Mouse (Mus musculus) forebrain, embryonic 10.5 days (tissue): Measurements from ENCODE around the gene Klk4. TPM values are rescaled to one million over a fixed set of nuclear protein-coding genes. Genes with fewer than 3 reads are reported as not detected.
A peak's percentile ranks its signal among the peaks of the same experiment; 100 is the strongest.

Experiments used
- DNase-seq: peaks from one replicate; pipeline ENCODE4 v3.0.0-alpha.2; 2017; ENCODE audit warnings: low spot score; ENCODE audit errors: extremely low spot score
- H3K27ac ChIP-seq: fragments of 300-500 bp; sonication (generic); 2 replicates; pipeline ENCODE4 v1.5.1; 2016; ENCODE audit warnings: mild to moderate bottlenecking
- H3K27me3 ChIP-seq: fragments of 300-500 bp; sonication (generic); 2 replicates; pipeline ENCODE4 v1.6.1; 2016; ENCODE audit warnings: mild to moderate bottlenecking; ENCODE audit not compliant: poor library complexity, severe bottlenecking
- H3K36me3 ChIP-seq: fragments of 300-500 bp; sonication (generic); replicated peaks from 2 replicates; pipeline ENCODE4 v1.6.1; 2016; ENCODE audit warnings: mild to moderate bottlenecking, moderate library complexity
- H3K4me1 ChIP-seq: fragments of 300-500 bp; sonication (generic); 2 replicates; pipeline ENCODE4 v1.6.1; 2016
- H3K4me3 ChIP-seq: fragments of 300-500 bp; sonication (generic); 2 replicates; pipeline ENCODE4 v1.5.1; 2016; ENCODE audit warnings: mild to moderate bottlenecking, moderate library complexity
- H3K9me3 ChIP-seq: fragments of 300-500 bp; sonication (generic); 2 replicates; pipeline ENCODE4 v1.6.1; 2016; ENCODE audit warnings: mild to moderate bottlenecking, moderate library complexity
- WGBS: fragments of 180-500 bp; shearing (Covaris S2); methylation state at CpG from one replicate; pipeline ENCODE4 v1.1.7; 2016; 5-methylcytosine and 5-hydroxymethylcytosine counted together
- polyA plus RNA-seq: library from polyadenylated mRNA; unstranded; fragments of >200 nt; fragmentation: Nextera tagmentation; extraction: Ambion mirVana; gene quantifications from 2 replicates; pipeline ENCODE4 v1.2.1, GENCODE M21; 2016

The Klk4 gene
- not detected in 2 replicates for polyA plus RNA-seq

GRCm38 (mm10) chr7:43880912-43881311, at the start of gene Klk4:
Gene Klk4 (plus strand): TSS chr7:43881160.
- Histone ChIP-seq H3K9me3 (no peaks in the 10 kb centered on the region), H3K36me3 (no peaks in the 10 kb centered on the region), H3K27ac (no peak within 1 kb of the TSS), H3K4me1 (peaks cover 22% of the 10 kb centered on the region), H3K4me3 (no peak within 1 kb of the TSS), H3K27me3 (peaks cover 24% of the 10 kb centered on the region)
- DNase-seq, result no peak
- 6% methylated on average over 2 of the region's 3 CpGs for WGBS

GRCm38 (mm10) chr7:43841701-43842100, 39.3 kb upstream of the Klk4 start, which contains the start of gene Klk5:
Gene Klk5 (plus strand): TSS chr7:43841971.
- Histone ChIP-seq H3K4me1 (no peaks in the 10 kb centered on the region), H3K27me3 (no peaks in the 10 kb centered on the region), H3K27ac (no peak within 1 kb of the TSS), H3K4me3 (no peak within 1 kb of the TSS), H3K36me3 (no peaks in the 10 kb centered on the region), H3K9me3 (peaks cover 5% of the 10 kb centered on the region; the same call in 1 of the 2 replicates)
- WGBS, result 56% methylated on average over 3 of the region's 3 CpGs
- no peak for DNase-seq

- H3K27ac ChIP-seq, result no peak overlapping the region
- no peaks in the 10 kb centered on the region for H3K36me3 ChIP-seq
- H3K4me3 ChIP-seq, result no peak overlapping the region
- H3K27me3 ChIP-seq, result no peaks in the 10 kb centered on the region
- H3K9me3 ChIP-seq, result peaks cover 5% of the 10 kb centered on the region; the same call in 1 of the 2 replicates
- WGBS, result 88% methylated on average over 4 of the region's 4 CpGs
- no peak for DNase-seq
- no peaks in the 10 kb centered on the region for H3K4me1 ChIP-seq
Measured at GRCm38 (mm10) chr7:43843801-43844200, 37.2 kb upstream of the Klk4 start.

- Histone ChIP-seq H3K27me3 (no peaks in the 10 kb centered on the region), H3K9me3 (no peaks in the 10 kb centered on the region), H3K27ac (no peak overlapping the region), H3K4me3 (no peak overlapping the region), H3K4me1 (no peaks in the 10 kb centered on the region), H3K36me3 (no peaks in the 10 kb centered on the region)
- no peak for DNase-seq
- WGBS, result 86% methylated on average over 6 of the region's 6 CpGs
Measured at GRCm38 (mm10) chr7:43851616-43852015, 29.3 kb upstream of the Klk4 start.

- Histone ChIP-seq H3K9me3 (0 out of 2 replicates have a peak, but pooled peaks cover under 1% of the 10 kb centered on the region), H3K4me3 (no peak overlapping the region), H3K36me3 (no peaks in the 10 kb centered on the region), H3K4me1 (no peaks in the 10 kb centered on the region), H3K27me3 (no peaks in the 10 kb centered on the region), H3K27ac (no peak overlapping the region)
- WGBS, result 79% methylated on average over 9 of the region's 9 CpGs
- no peak for DNase-seq
Measured at GRCm38 (mm10) chr7:43854642-43855380, 26.1 kb upstream of the Klk4 start.

- Histone ChIP-seq H3K4me3 (no peak overlapping the region), H3K4me1 (peaks cover 5% of the 10 kb centered on the region), H3K27ac (no peak overlapping the region), H3K36me3 (no peaks in the 10 kb centered on the region), H3K27me3 (no peaks in the 10 kb centered on the region), H3K9me3 (0 out of 2 replicates have a peak, but pooled peaks cover 3% of the 10 kb centered on the region)
- 79% methylated on average over 3 of the region's 3 CpGs for WGBS
- no peak for DNase-seq
Measured at GRCm38 (mm10) chr7:43855709-43856108, 25.3 kb upstream of the Klk4 start.

- WGBS, result 84% methylated on average over 7 of the region's 7 CpGs
- H3K27ac ChIP-seq, result no peak overlapping the region
- H3K36me3 ChIP-seq, result no peaks in the 10 kb centered on the region
- H3K4me1 ChIP-seq, result peaks cover 9% of the 10 kb centered on the region
- peak; percentile 2 for DNase-seq
- H3K9me3 ChIP-seq, result 0 out of 2 replicates have a peak, but pooled peaks cover 3% of the 10 kb centered on the region
- no peaks in the 10 kb centered on the region for H3K27me3 ChIP-seq
- H3K4me3 ChIP-seq, result no peak overlapping the region
Measured at GRCm38 (mm10) chr7:43856307-43856706, 24.7 kb upstream of the Klk4 start.

- Histone ChIP-seq H3K9me3 (0 out of 2 replicates have a peak, but pooled peaks cover 3% of the 10 kb centered on the region), H3K4me3 (no peak overlapping the region), H3K27me3 (no peaks in the 10 kb centered on the region), H3K27ac (no peak overlapping the region), H3K4me1 (peaks cover 9% of the 10 kb centered on the region), H3K36me3 (no peaks in the 10 kb centered on the region)
- 93% methylated on average over 12 of the region's 12 CpGs for WGBS
- no peak for DNase-seq
Measured at GRCm38 (mm10) chr7:43857501-43857900, 23.5 kb upstream of the Klk4 start.

- H3K36me3 ChIP-seq, result no peaks in the 10 kb centered on the region
- H3K27me3 ChIP-seq, result no peaks in the 10 kb centered on the region
- H3K27ac ChIP-seq, result no peak overlapping the region
- peak; percentile 12 for DNase-seq
- H3K4me3 ChIP-seq, result no peak overlapping the region
- peaks cover 9% of the 10 kb centered on the region for H3K4me1 ChIP-seq
- WGBS, result 43% methylated on average over 8 of the region's 8 CpGs
- 0 out of 2 replicates have a peak, but pooled peaks cover 3% of the 10 kb centered on the region for H3K9me3 ChIP-seq
Measured at GRCm38 (mm10) chr7:43860411-43860810, 20.5 kb upstream of the Klk4 start.

- H3K36me3 ChIP-seq, result no peaks in the 10 kb centered on the region
- 6% methylated on average over 10 of the region's 10 CpGs for WGBS
Measured at GRCm38 (mm10) chr7:43873237-43873636, 7.7 kb upstream of the Klk4 start.

GRCm38 (mm10) chr7:43873674-43874073, 7.3 kb upstream of the Klk4 start:
- Histone ChIP-seq H3K4me3 (no peak overlapping the region), H3K36me3 (no peaks in the 10 kb centered on the region), H3K4me1 (no peaks in the 10 kb centered on the region), H3K9me3 (no peaks in the 10 kb centered on the region), H3K27ac (no peak overlapping the region), H3K27me3 (no peaks in the 10 kb centered on the region)
- no peak for DNase-seq
- WGBS, result 72% methylated on average over 3 of the region's 3 CpGs

More at GRCm38 (mm10) chr7:43873237-43873636, 7.7 kb upstream of the Klk4 start:
- Histone ChIP-seq H3K27me3 (no peaks in the 10 kb centered on the region), H3K27ac (no peak overlapping the region), H3K4me3 (no peak overlapping the region), H3K4me1 (no peaks in the 10 kb centered on the region), H3K9me3 (no peaks in the 10 kb centered on the region)
- DNase-seq, result peak; percentile 76

- Histone ChIP-seq H3K4me3 (no peak overlapping the region), H3K36me3 (no peaks in the 10 kb centered on the region), H3K27me3 (no peaks in the 10 kb centered on the region), H3K27ac (no peak overlapping the region), H3K4me1 (no peaks in the 10 kb centered on the region), H3K9me3 (no peaks in the 10 kb centered on the region)
- DNase-seq, result no peak
- 94% methylated on average over 6 of the region's 6 CpGs for WGBS
Measured at GRCm38 (mm10) chr7:43874868-43875375, 6.0 kb upstream of the Klk4 start.

GRCm38 (mm10) chr7:43876444-43876843, 4.5 kb upstream of the Klk4 start:
- H3K27ac ChIP-seq, result no peak overlapping the region
- 85% methylated on average over 4 of the region's 4 CpGs for WGBS
- H3K4me1 ChIP-seq, result peaks cover 9% of the 10 kb centered on the region
- H3K4me3 ChIP-seq, result no peak overlapping the region
- no peak for DNase-seq
- H3K27me3 ChIP-seq, result peaks cover 2% of the 10 kb centered on the region
- H3K36me3 ChIP-seq, result no peaks in the 10 kb centered on the region
- H3K9me3 ChIP-seq, result no peaks in the 10 kb centered on the region
